Mouse (Mus musculus): ENCODE data around the gene Ptprk.

DNA sequence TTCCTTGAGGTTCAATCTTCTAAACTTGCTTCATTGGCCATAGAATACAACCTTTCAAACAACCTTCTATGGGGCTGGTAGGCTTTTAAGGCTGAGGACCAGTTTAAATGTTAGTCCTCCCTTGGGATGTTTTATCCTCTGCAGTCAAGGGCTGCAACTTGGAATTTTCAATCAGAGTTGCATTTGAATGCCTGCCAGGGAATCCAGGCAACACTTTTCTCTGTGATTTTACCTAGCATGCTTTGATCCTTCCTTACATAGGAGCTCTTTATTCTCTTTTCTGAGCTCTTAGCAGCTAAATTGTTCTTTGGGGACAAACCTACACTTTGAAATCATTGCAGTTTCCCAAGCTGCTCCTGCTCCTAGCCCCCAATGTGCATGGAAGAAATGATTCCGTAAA lies 149.8 kb downstream of the Ptprk start:
- TF ChIP-seq EP300 (IDR thresholded peaks at IDR 0.05) = no peak
- no peak for TF ChIP-seq CTCF (IDR thresholded peaks at IDR 0.05)

Data from lung, postnatal 0 days (tissue).